Mouse (Mus musculus): ENCODE measurements around the gene St6galnac1. TPM values are rescaled to one million over a fixed set of nuclear protein-coding genes. Genes with fewer than 3 reads are reported as not detected.

St6galnac1 gene
- polyA plus RNA-seq, 1 experiment from 2014 or later, result not detected

DNA sequence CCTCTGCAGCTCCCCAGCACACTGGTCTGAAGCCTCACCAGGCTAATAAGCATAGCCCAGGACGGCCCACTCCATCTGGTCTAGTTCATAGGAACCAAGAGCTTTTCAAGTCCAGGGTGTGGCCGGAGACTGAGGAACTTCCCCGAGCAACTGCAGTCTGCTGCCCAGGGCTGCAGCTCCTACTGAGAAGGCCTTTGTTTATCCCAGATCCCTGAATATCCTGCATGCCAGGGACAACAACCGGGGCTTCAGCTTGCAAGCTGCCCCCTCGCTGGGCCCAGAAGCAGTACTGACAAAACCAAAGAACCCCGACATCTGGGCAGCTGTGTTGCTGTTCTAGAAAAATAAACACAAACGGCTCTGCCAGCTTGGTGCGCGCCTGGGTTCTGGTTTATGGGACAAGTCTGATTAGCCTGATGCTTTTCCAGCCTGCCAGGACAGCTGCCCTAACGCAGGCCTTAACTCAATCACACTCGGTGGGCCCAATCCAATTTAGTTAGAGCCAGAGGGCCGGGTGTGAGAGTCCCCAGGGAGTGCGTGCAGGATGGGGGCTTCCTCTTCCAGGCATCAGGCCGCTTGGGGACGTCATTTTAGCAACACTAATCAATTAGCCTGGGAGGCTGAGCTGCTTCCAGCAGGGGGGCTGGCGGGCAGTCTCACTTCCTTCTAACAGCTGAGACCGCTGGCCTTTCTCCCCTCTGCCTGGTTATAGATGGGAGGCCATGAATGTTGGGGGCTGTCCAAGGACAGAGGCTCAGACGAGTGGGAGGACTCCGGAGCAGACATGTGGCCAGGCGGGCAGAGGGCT is 39.0 kb upstream of the St6galnac1 start:
- H3K4me2 ChIP-seq, result 0 out of 2 replicates have a peak overlapping the region, but pooled peaks have one; percentile 26
- H3K4me1 ChIP-seq, result peaks cover 75% of the 10 kb centered on the region
- no peak overlapping the region for H3K4me3 ChIP-seq
- H3K9me3 ChIP-seq, result no peaks in the 10 kb centered on the region
- WGBS, result 29% methylated on average over 20 of the region's 20 CpGs
- peak overlapping the region; percentile 86 for H3K27ac ChIP-seq (replicated peaks)
- no peaks in the 10 kb centered on the region for H3K36me3 ChIP-seq
- H3K27me3 ChIP-seq (replicated peaks), result peaks cover 6% of the 10 kb centered on the region; the same call in 1 of the 2 replicates
- H3K9ac ChIP-seq, result peak overlapping the region; percentile 66
- no peak for ATAC-seq (ENCODE audit: extremely low read depth, insufficient number of reproducible peaks, low FRiP score, low TSS enrichment)

- H3K9ac ChIP-seq, result peak overlapping the region; percentile 66
Observed at GRCm38 (mm10) chr11:116813610-116814009, 38.3 kb upstream of the St6galnac1 start.

GRCm38 (mm10) chr11:116812793-116813529 is 37.7 kb upstream of the St6galnac1 start:
- peaks cover 72% of the 10 kb centered on the region for H3K4me1 ChIP-seq

More at GRCm38 (mm10) chr11:116813610-116814009, 38.3 kb upstream of the St6galnac1 start:
- Histone ChIP-seq H3K4me1 (peaks cover 69% of the 10 kb centered on the region), H3K4me3 (no peak overlapping the region), H3K27ac (replicated peaks) (peak overlapping the region; percentile 86), H3K27me3 (replicated peaks) (peaks cover 6% of the 10 kb centered on the region; the same call in 1 of the 2 replicates), H3K36me3 (peaks cover 3% of the 10 kb centered on the region; the same call in 1 of the 2 replicates), H3K9me3 (no peaks in the 10 kb centered on the region), H3K4me2 (no peak overlapping the region)
- no peak for ATAC-seq (ENCODE audit: extremely low read depth, insufficient number of reproducible peaks, low FRiP score, low TSS enrichment)
- 74% methylated on average over 13 of the region's 13 CpGs for WGBS

DNA sequence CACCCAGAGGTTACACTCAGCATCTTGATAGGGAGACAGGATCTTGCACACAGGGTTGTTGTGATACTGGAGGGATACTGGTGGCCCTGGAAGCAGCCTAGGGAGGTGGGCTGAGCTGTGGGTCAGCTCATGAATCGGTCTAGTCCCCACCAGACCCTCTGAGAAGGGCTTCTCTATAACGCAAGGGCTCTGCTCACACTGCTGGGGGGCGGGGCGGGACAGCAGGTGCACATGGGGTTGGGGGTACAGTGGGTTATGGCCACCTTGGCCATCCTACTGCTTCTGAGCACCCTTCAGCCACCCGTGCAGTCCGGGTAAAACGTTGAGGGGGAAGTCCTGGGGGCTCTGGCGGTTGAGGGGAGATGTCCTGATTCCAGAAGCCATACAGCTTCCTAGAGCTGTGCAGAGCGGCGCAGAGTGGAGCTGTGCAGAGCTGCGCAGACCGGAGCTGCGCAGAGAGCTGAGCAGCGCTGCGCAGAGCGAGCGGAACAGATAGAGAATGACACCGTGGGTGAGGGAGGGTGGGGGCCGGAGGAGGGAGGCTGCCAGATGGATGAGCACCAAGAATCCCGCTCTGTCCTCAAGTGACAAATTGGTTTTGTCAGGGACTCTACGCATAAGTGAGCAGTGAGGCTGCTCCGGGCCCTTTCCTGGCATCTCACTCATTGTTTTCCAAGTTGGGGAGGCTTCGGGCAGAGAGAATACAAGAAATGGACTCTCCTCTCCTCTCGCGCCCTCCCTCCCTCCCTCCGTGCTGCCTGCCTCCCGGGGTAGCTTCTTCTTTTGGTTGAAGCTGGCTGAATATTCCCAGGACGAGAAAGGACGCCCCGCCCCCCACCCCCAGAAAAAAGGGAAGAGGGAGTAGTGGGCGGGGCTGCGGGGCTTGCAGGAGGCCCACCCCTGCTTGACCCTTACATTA is 35.9 kb upstream of the St6galnac1 start:
- H3K4me2 ChIP-seq, result peak overlapping the region; percentile 80
- ATAC-seq (ENCODE audit: extremely low read depth, insufficient number of reproducible peaks, low FRiP score, low TSS enrichment), result no peak
- peak overlapping the region; percentile 78 for H3K9ac ChIP-seq
- H3K27me3 ChIP-seq (replicated peaks), result peaks cover 6% of the 10 kb centered on the region; the same call in 1 of the 2 replicates
- no peaks in the 10 kb centered on the region for H3K9me3 ChIP-seq
- H3K4me3 ChIP-seq, result peak overlapping the region; percentile 44
- H3K27ac ChIP-seq (replicated peaks), result peak overlapping the region; percentile 57
- peaks cover 70% of the 10 kb centered on the region for H3K4me1 ChIP-seq
- H3K36me3 ChIP-seq, result peaks cover 3% of the 10 kb centered on the region; the same call in 1 of the 2 replicates
- 11% methylated on average over 32 of the region's 32 CpGs for WGBS

More at GRCm38 (mm10) chr11:116812793-116813529, 37.7 kb upstream of the St6galnac1 start:
- Histone ChIP-seq H3K4me2 (peak overlapping the region; percentile 33), H3K9ac (peak overlapping the region; percentile 66), H3K27me3 (replicated peaks) (peaks cover 6% of the 10 kb centered on the region; the same call in 1 of the 2 replicates), H3K27ac (replicated peaks) (peak overlapping the region; percentile 86), H3K4me3 (no peak overlapping the region), H3K36me3 (peaks cover 3% of the 10 kb centered on the region; the same call in 1 of the 2 replicates), H3K9me3 (no peaks in the 10 kb centered on the region)
- no peak for ATAC-seq (ENCODE audit: extremely low read depth, insufficient number of reproducible peaks, low FRiP score, low TSS enrichment)
- 45% methylated on average over 21 of the region's 21 CpGs for WGBS

- H3K9me3 ChIP-seq, result no peaks in the 10 kb centered on the region
- 77% methylated on average over 11 of the region's 11 CpGs for WGBS
Observed at GRCm38 (mm10) chr11:116810528-116810927, 35.2 kb upstream of the St6galnac1 start.

GRCm38 (mm10) chr11:116809520-116809919 is 34.2 kb upstream of the St6galnac1 start:
- peaks cover 6% of the 10 kb centered on the region; the same call in 1 of the 2 replicates for H3K27me3 ChIP-seq (replicated peaks)
- H3K27ac ChIP-seq (replicated peaks), result no peak overlapping the region
- no peak overlapping the region for H3K9ac ChIP-seq
- no peaks in the 10 kb centered on the region for H3K9me3 ChIP-seq
- no peak overlapping the region for H3K4me3 ChIP-seq
- H3K4me1 ChIP-seq, result peaks cover 58% of the 10 kb centered on the region
- WGBS, result 77% methylated on average over 8 of the region's 8 CpGs
- H3K36me3 ChIP-seq, result peaks cover 3% of the 10 kb centered on the region; the same call in 1 of the 2 replicates
- H3K4me2 ChIP-seq, result no peak overlapping the region
- ATAC-seq (ENCODE audit: extremely low read depth, insufficient number of reproducible peaks, low FRiP score, low TSS enrichment), result no peak

More at GRCm38 (mm10) chr11:116810528-116810927, 35.2 kb upstream of the St6galnac1 start:
- Histone ChIP-seq H3K9ac (no peak overlapping the region; the same call in 1 of the 2 replicates), H3K27ac (replicated peaks) (no peak overlapping the region), H3K4me3 (no peak overlapping the region), H3K27me3 (replicated peaks) (peaks cover 6% of the 10 kb centered on the region; the same call in 1 of the 2 replicates), H3K4me1 (peaks cover 68% of the 10 kb centered on the region), H3K36me3 (peaks cover 3% of the 10 kb centered on the region; the same call in 1 of the 2 replicates), H3K4me2 (peak overlapping the region; percentile 80; the same call in 1 of the 2 replicates)
- no peak for ATAC-seq (ENCODE audit: extremely low read depth, insufficient number of reproducible peaks, low FRiP score, low TSS enrichment)

- no peak for ATAC-seq (ENCODE audit: extremely low read depth, insufficient number of reproducible peaks, low FRiP score, low TSS enrichment)
- Histone ChIP-seq H3K4me1 (peaks cover 51% of the 10 kb centered on the region), H3K27ac (replicated peaks) (no peak overlapping the region), H3K36me3 (peaks cover 3% of the 10 kb centered on the region; the same call in 1 of the 2 replicates), H3K4me3 (no peak overlapping the region), H3K27me3 (replicated peaks) (peaks cover 6% of the 10 kb centered on the region; the same call in 1 of the 2 replicates), H3K9me3 (no peaks in the 10 kb centered on the region), H3K4me2 (no peak overlapping the region), H3K9ac (peak overlapping the region; percentile 40; the same call in 1 of the 2 replicates)
- 74% methylated on average over 11 of the region's 11 CpGs for WGBS
Observed at GRCm38 (mm10) chr11:116808811-116809395, 33.6 kb upstream of the St6galnac1 start.

- H3K27me3 ChIP-seq (replicated peaks), result peaks cover 6% of the 10 kb centered on the region; the same call in 1 of the 2 replicates
- H3K27ac ChIP-seq (replicated peaks), result peak overlapping the region; percentile 77
- no peak overlapping the region for H3K4me3 ChIP-seq
- H3K36me3 ChIP-seq, result peaks cover 3% of the 10 kb centered on the region; the same call in 1 of the 2 replicates
- H3K4me1 ChIP-seq, result peaks cover 43% of the 10 kb centered on the region
- WGBS, result 21% methylated on average over 7 of the region's 7 CpGs
- H3K4me2 ChIP-seq, result no peak overlapping the region
- peak overlapping the region; percentile 48; the same call in 1 of the 2 replicates for H3K9ac ChIP-seq
- no peaks in the 10 kb centered on the region for H3K9me3 ChIP-seq
- no peak for ATAC-seq (ENCODE audit: extremely low read depth, insufficient number of reproducible peaks, low FRiP score, low TSS enrichment)
Observed at GRCm38 (mm10) chr11:116807938-116808606, 32.8 kb upstream of the St6galnac1 start.

GRCm38 (mm10) chr11:116807526-116807925 is 32.2 kb upstream of the St6galnac1 start:
- H3K36me3 ChIP-seq, result peaks cover 3% of the 10 kb centered on the region; the same call in 1 of the 2 replicates
- no peak overlapping the region for H3K4me2 ChIP-seq
- no peaks in the 10 kb centered on the region for H3K9me3 ChIP-seq
- ATAC-seq (ENCODE audit: extremely low read depth, insufficient number of reproducible peaks, low FRiP score, low TSS enrichment), result no peak
- H3K27ac ChIP-seq (replicated peaks), result peak overlapping the region; percentile 77
- no peak overlapping the region for H3K4me3 ChIP-seq
- WGBS, result 75% methylated on average over 2 of the region's 3 CpGs
- peaks cover 38% of the 10 kb centered on the region for H3K4me1 ChIP-seq
- H3K9ac ChIP-seq, result peak overlapping the region; percentile 48
- H3K27me3 ChIP-seq (replicated peaks), result peaks cover 6% of the 10 kb centered on the region; the same call in 1 of the 2 replicates

Data from heart, embryonic 13.5 days (tissue).